Mouse (Mus musculus) neutrophil, adult 65 days (primary cell): ENCODE data around the gene Faap24. TPM values are rescaled to one million over a fixed set of nuclear protein-coding genes. Genes with fewer than 3 reads are reported as not detected.

Experiments
- total RNA-seq: library from RNA; stranded (reverse); gene quantifications from 2 replicates; pipeline ENCODE4 v1.2.4, GENCODE M21; 2023

The Faap24 gene
- total RNA-seq = 7.7 and 9.0 TPM in 2 replicates

GRCm38 (mm10) chr7:35396542-35397168, at the start of gene Faap24, which contains the start of gene Cep89:
TSS of gene Faap24 (minus strand) at chr7:35396836.
TSS of gene Cep89 (plus strand) at chr7:35397035.

Other genes with a start within 250 kb of the Faap24 start
- gene Slc7a10, start 210.5 kb downstream of the Faap24 start, total RNA-seq = not detected in 2 replicates
- gene Lrp3, start 181.3 kb downstream of the Faap24 start, total RNA-seq = not detected in 2 replicates
- 3.9 and 4.8 TPM in 2 replicates for gene Gpatch1, start 78.4 kb downstream of the Faap24 start, total RNA-seq
- 0.34 TPM in 1 of 2 replicates, not detected in the other for gene Rhpn2, start 62.7 kb downstream of the Faap24 start, total RNA-seq
- 12.4 and 14.7 TPM in 2 replicates for gene Cep89, start 199 bp upstream of the Faap24 start, total RNA-seq
- not detected in 2 replicates for gene Slc7a9, start 52.0 kb upstream of the Faap24 start, total RNA-seq
- not detected in 2 replicates for gene Tdrd12, start 140.9 kb upstream of the Faap24 start, total RNA-seq
- gene Nudt19, start 159.5 kb upstream of the Faap24 start, total RNA-seq = 7.1 and 10.2 TPM in 2 replicates
- 0.07 and 0.13 TPM in 2 replicates for gene Rgs9bp, start 188.7 kb upstream of the Faap24 start, total RNA-seq
- 26.7 and 40.9 TPM in 2 replicates for gene Ankrd27, start 189.4 kb upstream of the Faap24 start, total RNA-seq